Mouse (Mus musculus) CH12.LX (cell line): ENCODE measurements around the gene Otud3. TPM values are rescaled to one million over a fixed set of nuclear protein-coding genes. Genes with fewer than 3 reads are reported as not detected.

Experiments used
- DNase-seq: peaks from one replicate; pipeline ENCODE4 v3.0.0-alpha.2; 2013; ENCODE audit errors: extremely low read depth
- H3K27ac ChIP-seq: 2 replicates; pipeline ENCODE4 v1.5.1; 2012; ENCODE audit warnings: low read depth, mild to moderate bottlenecking, control low read depth, moderate library complexity; ENCODE audit not compliant: insufficient read depth
- H3K27me3 ChIP-seq: replicated peaks from 2 replicates; pipeline ENCODE3; 2012; ENCODE audit warnings: inconsistent platforms
- H3K36me3 ChIP-seq, 2 experiments: replicated peaks in 1 of 2; 2 replicates each; pipeline versions ENCODE3 to v1.6.1; 2012; ENCODE audit warnings: inconsistent platforms in 1 of 2, low read length in 1 of 2, mild to moderate bottlenecking in 1 of 2, mixed read lengths in 1 of 2, moderate library complexity in 1 of 2; ENCODE audit not compliant: control insufficient read depth in 1 of 2, insufficient read depth in 1 of 2
- H3K4me1 ChIP-seq, 2 experiments: 2 replicates each; pipeline ENCODE4 v1.6.1; 2012; ENCODE audit warnings: inconsistent platforms in 1 of 2, moderate library complexity in 1 of 2; ENCODE audit not compliant: insufficient read depth in 2 of 2, control insufficient read depth in 1 of 2
- H3K4me2 ChIP-seq: 2 replicates; pipeline ENCODE4 v1.6.1; 2012; ENCODE audit warnings: low read depth, mild to moderate bottlenecking, control low read depth; ENCODE audit not compliant: poor library complexity, insufficient read depth, severe bottlenecking
- H3K4me3 ChIP-seq, 3 experiments: fragments of 150-350 bp in 1 of 3; sonication (generic) in 1 of 3; replicated peaks in 1 of 3; 2 replicates each; pipeline versions ENCODE3 to v1.5.1; 2011 to 2012; ENCODE audit warnings: low read depth in 2 of 3, low read length in 2 of 3, mild to moderate bottlenecking in 2 of 3, moderate library complexity in 2 of 3, control low read depth in 1 of 3, improper control_type of control experiment in 1 of 3, inconsistent platforms in 1 of 3, mixed read lengths in 1 of 3; ENCODE audit not compliant: poor library complexity in 1 of 3
- H3K79me2 ChIP-seq: replicated peaks from 2 replicates; pipeline ENCODE4 v1.6.1; 2012; ENCODE audit warnings: mild to moderate bottlenecking, moderate library complexity; ENCODE audit not compliant: control insufficient read depth, poor library complexity, insufficient read depth, severe bottlenecking; ENCODE audit errors: extremely low read depth
- H3K9ac ChIP-seq: 2 replicates; pipeline ENCODE4 v1.6.1; 2012; ENCODE audit warnings: low read depth, mild to moderate bottlenecking, control low read depth, moderate library complexity; ENCODE audit not compliant: insufficient read depth
- H3K9me3 ChIP-seq: replicated peaks from 2 replicates; pipeline ENCODE3; 2012; ENCODE audit warnings: low read length, inconsistent platforms, mixed read lengths
- E2F4 ChIP-seq: IDR thresholded peaks from 2 replicates; pipeline ENCODE4 v1.6.1; 2011; ENCODE audit warnings: low read depth, low read length, improper control_type of control experiment; ENCODE audit not compliant: insufficient replicate concordance
- JUN ChIP-seq: IDR thresholded peaks from 2 replicates; pipeline ENCODE4 v1.6.1; 2011; ENCODE audit warnings: low read depth, mild to moderate bottlenecking, low read length, improper control_type of control experiment, moderate library complexity; ENCODE audit not compliant: insufficient read depth
- JUND ChIP-seq: conservative IDR thresholded peaks from 2 replicates; pipeline ENCODE4 v1.6.1; 2011; ENCODE audit warnings: low read depth, low read length, improper control_type of control experiment
- KAT2A ChIP-seq: IDR thresholded peaks from 2 replicates; pipeline ENCODE4 v1.6.1; 2012; ENCODE audit warnings: low read length, improper control_type of control experiment, inconsistent platforms; ENCODE audit not compliant: insufficient replicate concordance
- MYC ChIP-seq: IDR thresholded peaks from 2 replicates; pipeline ENCODE4 v1.6.1; 2011; ENCODE audit warnings: low read depth, mild to moderate bottlenecking, improper control_type of control experiment, low read length
- NELFE ChIP-seq: IDR thresholded peaks from 2 replicates; pipeline ENCODE4 v1.6.1; 2011; ENCODE audit warnings: low read depth, low read length, improper control_type of control experiment
- NRF1 ChIP-seq: IDR thresholded peaks from 2 replicates; pipeline ENCODE4 v1.6.1; 2014; ENCODE audit warnings: low read depth, mild to moderate bottlenecking, inconsistent platforms, low read length, improper control_type of control experiment, moderate library complexity
- PAX5 ChIP-seq: IDR thresholded peaks from 2 replicates; pipeline ENCODE4 v1.6.1; 2012; ENCODE audit warnings: low read length, inconsistent platforms, mixed read lengths
- POLR2A ChIP-seq: IDR thresholded peaks from 2 replicates; pipeline ENCODE4 v1.6.1; 2011; ENCODE audit warnings: low read depth, mild to moderate bottlenecking, improper control_type of control experiment, low read length
- POLR2AphosphoS2 ChIP-seq: IDR thresholded peaks from 2 replicates; pipeline ENCODE4 v1.6.1; 2011; ENCODE audit warnings: low read depth, low read length, improper control_type of control experiment
- RAD21 ChIP-seq: IDR thresholded peaks from 2 replicates; pipeline ENCODE4 v1.6.1; 2011; ENCODE audit warnings: low read depth, mild to moderate bottlenecking, low read length, improper control_type of control experiment, moderate library complexity
- RCOR1 ChIP-seq: conservative IDR thresholded peaks from 2 replicates; pipeline ENCODE4 v1.6.1; 2012; ENCODE audit warnings: low read depth, mild to moderate bottlenecking, inconsistent platforms, low read length, improper control_type of control experiment
- SMC3 ChIP-seq: IDR thresholded peaks from 2 replicates; pipeline ENCODE4 v1.6.1; 2011; ENCODE audit warnings: low read depth, low read length, improper control_type of control experiment
- TCF12 ChIP-seq: IDR thresholded peaks from 2 replicates; pipeline ENCODE4 v1.6.1; 2014; ENCODE audit warnings: low read depth, mild to moderate bottlenecking, inconsistent platforms, low read length, improper control_type of control experiment
- USF1 ChIP-seq: IDR thresholded peaks from 2 replicates; pipeline ENCODE4 v1.6.1; 2014; ENCODE audit warnings: low read depth, mild to moderate bottlenecking, inconsistent platforms, low read length, improper control_type of control experiment
- USF2 ChIP-seq: conservative IDR thresholded peaks from 2 replicates; pipeline ENCODE4 v1.6.1; 2011; ENCODE audit warnings: low read depth, low read length, improper control_type of control experiment
- ZKSCAN1 ChIP-seq: IDR thresholded peaks from 2 replicates; pipeline ENCODE4 v1.6.1; 2012; ENCODE audit warnings: low read depth, inconsistent platforms, low read length, improper control_type of control experiment, borderline replicate concordance
- ZMIZ1 ChIP-seq: IDR thresholded peaks from 2 replicates; pipeline ENCODE4 v1.6.1; 2012; ENCODE audit warnings: low read depth, mild to moderate bottlenecking, inconsistent platforms, low read length, improper control_type of control experiment
- ZNF384 ChIP-seq: IDR thresholded peaks from 2 replicates; pipeline ENCODE4 v1.6.1; 2012; ENCODE audit warnings: low read depth, low read length, improper control_type of control experiment, inconsistent platforms
- dilution Hi-C: fragments of 300-500 bp; cut with MboI; formaldehyde crosslinking; loops from 2 replicates; pipeline ENCODE4 v1.14.3; 2020; ENCODE audit warnings: low sequenced_read_pairs; ENCODE audit not compliant: extremely low pct_unique_long_range_greater_than_20kb, extremely low pct_ligation_motif_present
- in situ Hi-C: fragments of 300-500 bp; cut with MboI; formaldehyde crosslinking; loops from 3 replicates; pipeline ENCODE4 v1.14.3; 2019; ENCODE audit warnings: low sequenced_read_pairs, low pct_ligation_motif_present, low pct_unique_long_range_greater_than_20kb, mixed read lengths
- polyA plus RNA-seq: library from polyadenylated mRNA; unstranded; fragments of >175 nt; gene quantifications from 2 replicates; pipeline ENCODE4 v1.2.1, GENCODE M21; 2012; ENCODE audit warnings: low read depth; ENCODE audit not compliant: insufficient read length
- total RNA-seq, 2 experiments: library from RNA; depleted of rRNA; stranded (reverse); fragments of 300-350 nt in 1 of 2; fragments of >200 nt in 1 of 2; gene quantifications; 2 replicates each; pipeline ENCODE4 v1.2.3; 2012 to 2014

Otud3 gene
- total and polyA plus RNA-seq, 3 experiments, result 3.2 to 5.5 (median 5.4) TPM

DNA sequence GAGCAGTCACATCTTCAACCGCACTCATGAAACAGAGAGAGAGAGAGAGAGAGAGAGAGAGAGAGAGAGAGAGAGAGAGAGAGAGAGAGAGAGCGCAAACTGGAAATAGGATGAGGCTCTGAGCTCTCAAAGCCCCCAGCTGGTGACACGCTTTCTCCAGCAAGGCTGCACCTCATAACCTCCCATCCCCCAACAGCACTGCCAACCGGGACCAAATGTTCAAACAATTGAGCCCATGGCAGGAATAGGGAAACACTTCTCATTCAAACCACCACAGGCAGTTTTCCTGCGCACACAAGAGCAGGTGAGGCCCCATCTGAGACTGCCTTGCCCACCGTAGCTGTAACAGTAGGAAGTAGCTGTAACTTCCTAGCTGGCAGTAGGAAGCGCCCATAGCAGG lies 27.7 kb upstream of the Otud3 start:
- peaks cover 14 to 56% of the 10 kb centered on the region in 2 experiments for H3K4me1 ChIP-seq
- DNase-seq, result no peak
- H3K36me3 ChIP-seq, result no peaks in the 10 kb centered on the region
- dilution Hi-C loops (no loop called here), in situ Hi-C loops (no loop called here)
- no peaks in the 10 kb centered on the region for H3K79me2 ChIP-seq
- peaks cover 7% of the 10 kb centered on the region for H3K27me3 ChIP-seq
- no peak overlapping the region for H3K4me3 ChIP-seq
- no peak overlapping the region for H3K4me2 ChIP-seq
- no peak for TF ChIP-seq USF2
- TF ChIP-seq ZMIZ1, result no peak
- TF ChIP-seq SMC3, result no peak
- no peak for TF ChIP-seq ZKSCAN1
- no peak for TF ChIP-seq POLR2A
- TF ChIP-seq TCF12, result no peak
- TF ChIP-seq JUN, result no peak
- TF ChIP-seq RCOR1, result no peak
- no peak for TF ChIP-seq POLR2AphosphoS2
- TF ChIP-seq USF1, result no peak
- H3K27ac ChIP-seq, result no peak overlapping the region
- H3K9me3 ChIP-seq, result no peaks in the 10 kb centered on the region
- H3K9ac ChIP-seq, result no peak overlapping the region

DNA sequence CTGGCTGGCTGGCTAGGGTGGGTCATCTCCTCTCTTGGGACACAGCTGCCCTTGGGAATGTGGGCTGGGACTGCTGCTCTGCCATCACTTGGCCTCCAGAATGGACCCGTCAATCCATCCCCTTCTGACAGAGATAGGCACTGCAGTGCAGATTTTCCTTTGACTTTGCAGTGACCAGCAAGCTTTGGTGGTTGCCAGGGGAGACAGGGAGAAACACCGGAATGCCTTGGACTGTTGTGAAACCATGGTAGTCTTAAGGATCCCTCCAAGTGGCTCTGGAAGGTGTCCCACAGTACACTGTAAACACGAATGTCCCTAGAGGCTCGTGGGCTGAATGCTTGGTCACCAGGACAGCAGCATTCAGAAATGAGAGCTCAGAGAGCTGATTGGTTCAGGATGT lies 25.7 kb upstream of the Otud3 start:
- Histone ChIP-seq H3K9ac (no peak overlapping the region), H3K27ac (no peak overlapping the region), H3K36me3 (no peaks in the 10 kb centered on the region), H3K9me3 (no peaks in the 10 kb centered on the region), H3K4me1 (peaks cover 11 to 54% of the 10 kb centered on the region in 2 experiments), H3K27me3 (no peaks in the 10 kb centered on the region), H3K4me3 (no peak overlapping the region), H3K4me2 (no peak overlapping the region), H3K79me2 (no peaks in the 10 kb centered on the region)
- in situ Hi-C loops (loop anchor here (5.0 kb wide), 1 partner anchor 33 kb away; the partner anchor contains the start of gene Tmco4), dilution Hi-C loops (no loop called here)
- TF ChIP-seq KAT2A (no peak), PAX5 (no peak), USF2 (no peak), ZNF384 (no peak), NELFE (no peak), RAD21 (no peak), E2F4 (no peak), NRF1 (no peak), MYC (no peak), JUND (no peak)
- no peak for DNase-seq
